Mouse (Mus musculus) bone marrow, adult 2 months (tissue): ENCODE data around the gene Rapgefl1. TPM values are rescaled to one million over a fixed set of nuclear protein-coding genes. Genes with fewer than 3 reads are reported as not detected.
A peak's percentile ranks its signal among the peaks of the same experiment; 100 is the strongest.
"Not testable (repeated sequence)": the region's sequence is repeated elsewhere in the genome, so short reads cannot be mapped to it uniquely, and the experiment has no call there.

Source experiments
- H3K27ac ChIP-seq: fragments of 200-500 bp; 2 replicates; pipeline ENCODE4 v1.5.1; 2012; ENCODE audit warnings: low read depth, mild to moderate bottlenecking, control low read depth, inconsistent platforms, low read length; ENCODE audit not compliant: control insufficient read depth, poor library complexity, insufficient read depth
- H3K4me1 ChIP-seq: fragments of 200-500 bp; 2 replicates; pipeline ENCODE4 v1.6.1; 2011; ENCODE audit warnings: low read length; ENCODE audit not compliant: control insufficient read depth, insufficient read depth
- H3K4me3 ChIP-seq: fragments of 200-500 bp; replicated peaks from 2 replicates; pipeline ENCODE3; 2011; ENCODE audit warnings: mild to moderate bottlenecking, low read depth, low read length, control low read depth; ENCODE audit not compliant: control insufficient read depth
- CTCF ChIP-seq: fragments of 200-500 bp; IDR thresholded peaks from 2 replicates; pipeline ENCODE4 v1.5.1; 2011; ENCODE audit warnings: low read length, control low read depth; ENCODE audit not compliant: control insufficient read depth, insufficient read depth
- POLR2A ChIP-seq: fragments of 200-500 bp; IDR thresholded peaks from 2 replicates; pipeline ENCODE4 v1.6.1; 2011; ENCODE audit warnings: low read depth, mild to moderate bottlenecking, control low read depth, low read length, borderline replicate concordance; ENCODE audit not compliant: control insufficient read depth
- whole genome bisulfite sequencing: fragments of 180-500 bp; shearing (Covaris S2); methylation state at CpG from one replicate; pipeline ENCODE4 v1.1.7; 2018; 5-methylcytosine and 5-hydroxymethylcytosine counted together
- polyA plus RNA-seq: library from polyadenylated mRNA; stranded (reverse); fragments of >200 nt; gene quantifications from 2 replicates; pipeline ENCODE4 v1.2.4, GENCODE M21; 2011; ENCODE audit warnings: low replicate concordance; ENCODE audit not compliant: missing spikeins, insufficient read depth, insufficient read length

The Rapgefl1 gene
- polyA plus RNA-seq, 1 experiment = 6.8 TPM

GRCm38 (mm10) chr11:98804605-98805004 lies 32.0 kb upstream of the Rapgefl1 start, which contains the start of gene Casc3:
TSS of gene Casc3 (plus strand) at chr11:98804905.
- Histone ChIP-seq H3K4me3 (no peak within 1 kb of the TSS), H3K4me1 (no peaks in the 10 kb centered on the region), H3K27ac (no peak within 1 kb of the TSS)
- 91% methylated on average over 5 of the region's 5 CpGs for WGBS
- TF ChIP-seq CTCF (no peak), POLR2A (no peak)

- Histone ChIP-seq H3K4me3 (no peak overlapping the region), H3K4me1 (no peaks in the 10 kb centered on the region), H3K27ac (no peak overlapping the region)
- WGBS = 81% methylated on average over 2 of the region's 2 CpGs
- TF ChIP-seq POLR2A (no peak), CTCF (no peak)
These were observed 28.2 kb upstream of the Rapgefl1 start for GRCm38 (mm10) chr11:98808417-98808816.

DNA sequence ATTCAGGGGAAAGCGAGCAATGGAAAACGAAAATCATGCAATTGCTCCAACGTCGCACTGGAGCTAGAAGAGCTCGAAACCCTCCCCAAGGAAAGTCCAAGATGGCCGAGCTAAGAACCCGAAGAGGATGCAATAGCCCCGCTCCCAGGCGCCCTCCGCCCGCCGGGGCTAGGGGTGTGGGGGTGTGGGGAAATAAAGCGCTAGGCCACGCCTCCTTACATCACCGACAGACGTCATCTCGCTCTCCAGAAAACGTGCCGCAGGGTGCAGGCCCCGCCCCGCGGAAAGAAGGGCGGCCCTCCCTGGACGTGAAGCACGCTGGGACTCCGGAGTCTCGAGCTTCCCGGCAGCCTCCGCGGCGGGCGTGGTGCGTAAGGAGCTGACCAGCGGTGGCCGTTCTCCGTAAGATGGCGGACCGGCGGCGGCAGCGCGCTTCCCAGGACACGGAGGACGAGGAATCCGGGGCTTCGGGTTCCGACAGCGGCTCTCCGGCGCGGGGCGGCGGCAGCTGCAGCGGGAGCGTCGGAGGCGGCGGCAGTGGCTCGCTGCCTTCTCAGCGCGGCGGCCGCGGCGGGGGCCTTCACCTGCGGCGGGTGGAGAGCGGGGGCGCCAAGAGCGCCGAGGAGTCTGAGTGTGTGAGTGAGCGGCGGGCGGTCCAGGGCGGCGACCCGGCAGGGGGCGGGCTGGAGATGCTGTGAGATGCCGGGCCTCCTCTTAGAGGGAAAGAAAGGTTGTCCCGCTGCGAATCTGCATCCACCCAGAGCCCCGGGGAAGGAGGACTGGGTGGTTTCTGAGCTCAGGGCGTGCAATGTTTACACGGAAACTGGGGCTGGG lies 26.9 kb upstream of the Rapgefl1 start:
- H3K4me1 ChIP-seq = no peaks in the 10 kb centered on the region
- H3K4me3 ChIP-seq = peak overlapping the region; percentile 80
- H3K27ac ChIP-seq = peak overlapping the region; percentile 97
- TF ChIP-seq CTCF = peak; percentile 15; the same call in 1 of the 2 replicates
- TF ChIP-seq POLR2A = peak; percentile 94
- WGBS = under 1% methylated on average over 84 of the region's 84 CpGs

DNA sequence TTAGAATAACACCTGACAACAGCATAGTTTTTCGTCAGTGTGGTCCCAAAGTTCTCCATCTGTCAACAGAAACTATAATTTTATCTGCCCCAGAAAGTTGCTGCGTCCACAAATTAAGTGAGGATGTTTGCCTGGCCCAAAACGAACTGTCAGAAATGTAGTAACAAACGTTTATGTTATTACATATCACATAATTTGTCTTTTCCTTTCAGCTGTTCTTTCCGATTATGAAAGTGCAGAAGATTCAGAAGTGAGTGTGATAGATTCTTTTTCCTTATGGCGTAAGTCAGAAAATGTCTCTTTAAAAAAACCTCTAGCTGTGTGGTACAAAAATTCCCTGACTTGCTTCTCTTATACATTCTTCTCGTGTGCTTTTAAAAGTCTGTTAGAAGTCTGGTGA lies 25.9 kb upstream of the Rapgefl1 start:
- TF ChIP-seq CTCF = no peak
- TF ChIP-seq POLR2A = no peak
- no peak overlapping the region for H3K27ac ChIP-seq

DNA sequence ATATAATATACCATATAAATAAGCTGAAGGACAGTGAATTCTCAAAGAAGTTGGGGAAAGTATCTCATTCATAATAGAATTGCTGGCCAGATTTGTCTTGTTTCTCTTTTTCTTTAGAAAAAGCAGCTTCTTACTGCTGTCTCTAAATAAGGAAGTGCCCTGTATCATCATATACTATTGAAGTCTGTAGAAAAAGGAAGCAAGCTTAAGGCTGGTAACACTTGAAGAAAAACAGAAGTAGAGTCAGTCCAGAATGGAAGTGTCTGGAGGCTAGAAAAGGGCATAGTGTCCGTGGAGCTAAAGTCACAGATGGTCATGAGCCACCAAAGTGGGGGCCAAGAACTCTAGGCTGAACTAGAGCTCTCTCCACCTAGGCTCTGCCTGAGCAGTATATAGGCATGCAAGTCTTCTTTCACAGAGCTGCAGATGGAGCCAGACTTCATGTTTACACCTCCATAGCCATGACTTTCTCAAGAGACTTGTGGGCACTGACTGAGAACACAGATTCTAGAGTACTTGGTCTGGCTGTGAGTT lies 19.8 kb upstream of the Rapgefl1 start:
- 21% methylated on average over 1 of the region's 1 CpGs for WGBS
- Histone ChIP-seq H3K4me1 (peaks cover 1% of the 10 kb centered on the region; the same call in 1 of the 2 replicates), H3K27ac (peak overlapping the region; percentile 78; the same call in 1 of the 2 replicates), H3K4me3 (no peak overlapping the region)
- TF ChIP-seq CTCF (no peak), POLR2A (no peak)

More for the DNA sequence above, 25.9 kb upstream of the Rapgefl1 start:
- Histone ChIP-seq H3K4me3 (peak overlapping the region; percentile 80), H3K4me1 (no peaks in the 10 kb centered on the region)
- 64% methylated on average over 7 of the region's 7 CpGs for WGBS

- 61% methylated on average over 5 of the region's 5 CpGs for WGBS
- Histone ChIP-seq H3K27ac (no peak overlapping the region), H3K4me3 (no peak overlapping the region), H3K4me1 (peaks cover 1% of the 10 kb centered on the region; the same call in 1 of the 2 replicates)
- no peak for TF ChIP-seq POLR2A
- no peak for TF ChIP-seq CTCF
These were observed 15.6 kb upstream of the Rapgefl1 start for GRCm38 (mm10) chr11:98820968-98821367.

GRCm38 (mm10) chr11:98826071-98826470 lies 10.5 kb upstream of the Rapgefl1 start:
- WGBS = 88% methylated on average over 2 of the region's 2 CpGs
- H3K4me3 ChIP-seq = not testable (repeated sequence)

GRCm38 (mm10) chr11:98827877-98828276 lies 8.7 kb upstream of the Rapgefl1 start:
- TF ChIP-seq CTCF = no peak
- no peak for TF ChIP-seq POLR2A
- Histone ChIP-seq H3K27ac (no peak overlapping the region), H3K4me3 (no peak overlapping the region), H3K4me1 (no peaks in the 10 kb centered on the region; the same call in 1 of the 2 replicates)
- 69% methylated on average over 2 of the region's 2 CpGs for WGBS

More at GRCm38 (mm10) chr11:98826071-98826470, 10.5 kb upstream of the Rapgefl1 start:
- H3K4me1 ChIP-seq, H3K27ac ChIP-seq: not testable (repeated sequence)
